Mouse (Mus musculus) neural tube, embryonic 14.5 days (tissue): ENCODE measurements around the gene Phlda3. TPM values are rescaled to one million over a fixed set of nuclear protein-coding genes. Genes with fewer than 3 reads are reported as not detected.

ENCODE experiments used
- ATAC-seq: fragments of 200-750 bp; cut with Nextera tagmentation; 2 replicates; pipeline ENCODE4 v1.8.0; 2017; ENCODE audit warnings: low read depth, mild to moderate bottlenecking, moderate TSS enrichment, moderate library complexity
- H3K27ac ChIP-seq: fragments of 300-500 bp; sonication (generic); 2 replicates; pipeline ENCODE4 v1.5.1; 2014; ENCODE audit warnings: low read depth, mild to moderate bottlenecking, control low read depth, low read length, moderate library complexity, mixed read lengths
- H3K27me3 ChIP-seq: fragments of 300-500 bp; sonication (generic); 2 replicates; pipeline ENCODE4 v1.6.1; 2014; ENCODE audit warnings: low read length; ENCODE audit not compliant: control insufficient read depth, insufficient read depth
- H3K36me3 ChIP-seq: fragments of 300-500 bp; sonication (generic); 2 replicates; pipeline ENCODE4 v1.6.1; 2014; ENCODE audit warnings: low read length, mixed read lengths; ENCODE audit not compliant: control insufficient read depth, insufficient read depth
- H3K4me1 ChIP-seq: fragments of 300-500 bp; sonication (generic); 2 replicates; pipeline ENCODE4 v1.6.1; 2014; ENCODE audit warnings: low read length; ENCODE audit not compliant: control insufficient read depth, insufficient read depth
- H3K4me2 ChIP-seq: fragments of 300-500 bp; sonication (generic); 2 replicates; pipeline ENCODE4 v1.6.1; 2014; ENCODE audit warnings: mild to moderate bottlenecking, low read depth, low read length, control low read depth
- H3K4me3 ChIP-seq: fragments of 300-500 bp; sonication (generic); 2 replicates; pipeline ENCODE4 v1.5.1; 2014; ENCODE audit warnings: low read depth, low read length, control low read depth, mixed read lengths
- H3K9ac ChIP-seq: fragments of 300-500 bp; sonication (generic); replicated peaks from 2 replicates; pipeline ENCODE4 v1.6.1; 2014; ENCODE audit warnings: low read depth, mild to moderate bottlenecking, control low read depth, low read length, mixed read lengths
- H3K9me3 ChIP-seq: fragments of 300-500 bp; sonication (generic); 2 replicates; pipeline ENCODE4 v1.6.1; 2016; ENCODE audit warnings: low read length; ENCODE audit not compliant: control insufficient read depth
- WGBS: fragments of 180-500 bp; shearing (Covaris S2); extraction: QIAGEN DNeasy Blood & Tissue Kit; methylation state at CpG from one replicate; pipeline ENCODE4 v1.1.7; 2014; 5-methylcytosine and 5-hydroxymethylcytosine counted together
- polyA plus RNA-seq: library from polyadenylated mRNA; unstranded; fragments of >200 nt; fragmentation: Nextera tagmentation; extraction: Ambion mirVana; gene quantifications from 2 replicates; pipeline ENCODE4 v1.2.1, GENCODE M21; 2014

Phlda3 gene
- polyA plus RNA-seq, 1 experiment from 2014 or later: 40.2 TPM

- no peak overlapping the region for H3K4me2 ChIP-seq
- ATAC-seq: peak; percentile 99
- H3K4me1 ChIP-seq: no peaks in the 10 kb centered on the region
- H3K27ac ChIP-seq: no peak overlapping the region
- WGBS: 12% methylated on average over 10 of the region's 10 CpGs
- H3K4me3 ChIP-seq: no peak overlapping the region
- no peaks in the 10 kb centered on the region for H3K9me3 ChIP-seq
- H3K9ac ChIP-seq: no peak overlapping the region
- no peaks in the 10 kb centered on the region for H3K36me3 ChIP-seq
- no peaks in the 10 kb centered on the region for H3K27me3 ChIP-seq
Measured at GRCm38 (mm10) chr1:135752737-135753348, 13.1 kb upstream of the Phlda3 start.

GRCm38 (mm10) chr1:135755287-135755686 lies 10.6 kb upstream of the Phlda3 start:
- no peaks in the 10 kb centered on the region for H3K27me3 ChIP-seq
- H3K36me3 ChIP-seq: no peaks in the 10 kb centered on the region
- WGBS: 73% methylated on average over 9 of the region's 9 CpGs
- no peak overlapping the region for H3K27ac ChIP-seq
- H3K9me3 ChIP-seq: no peaks in the 10 kb centered on the region
- ATAC-seq: no peak
- H3K4me2 ChIP-seq: no peak overlapping the region
- H3K4me1 ChIP-seq: no peaks in the 10 kb centered on the region
- no peak overlapping the region for H3K9ac ChIP-seq
- no peak overlapping the region for H3K4me3 ChIP-seq

- H3K9me3 ChIP-seq: no peaks in the 10 kb centered on the region
- no peak overlapping the region for H3K27ac ChIP-seq
- 95% methylated on average over 3 of the region's 3 CpGs for WGBS
- no peak overlapping the region for H3K4me2 ChIP-seq
- no peak overlapping the region for H3K4me3 ChIP-seq
- H3K27me3 ChIP-seq: no peaks in the 10 kb centered on the region
- no peaks in the 10 kb centered on the region for H3K4me1 ChIP-seq
- ATAC-seq: no peak
- H3K36me3 ChIP-seq: no peaks in the 10 kb centered on the region
- H3K9ac ChIP-seq: no peak overlapping the region
Measured at GRCm38 (mm10) chr1:135755913-135756312, 10.0 kb upstream of the Phlda3 start.

GRCm38 (mm10) chr1:135757287-135757686 lies 8.6 kb upstream of the Phlda3 start:
- H3K4me2 ChIP-seq: no peak overlapping the region
- H3K9ac ChIP-seq: no peak overlapping the region
- H3K4me1 ChIP-seq: no peaks in the 10 kb centered on the region
- no peak for ATAC-seq
- no peak overlapping the region for H3K4me3 ChIP-seq
- 77% methylated on average over 8 of the region's 8 CpGs for WGBS
- no peaks in the 10 kb centered on the region for H3K27me3 ChIP-seq
- no peaks in the 10 kb centered on the region for H3K36me3 ChIP-seq
- H3K27ac ChIP-seq: no peak overlapping the region
- no peaks in the 10 kb centered on the region for H3K9me3 ChIP-seq

GRCm38 (mm10) chr1:135759685-135760084 lies 6.2 kb upstream of the Phlda3 start:
- Histone ChIP-seq H3K4me2 (no peak overlapping the region), H3K4me3 (no peak overlapping the region), H3K9ac (no peak overlapping the region), H3K9me3 (no peaks in the 10 kb centered on the region), H3K27me3 (no peaks in the 10 kb centered on the region), H3K4me1 (no peaks in the 10 kb centered on the region), H3K27ac (no peak overlapping the region), H3K36me3 (no peaks in the 10 kb centered on the region)
- no peak for ATAC-seq
- WGBS: 33% methylated on average over 4 of the region's 4 CpGs

GRCm38 (mm10) chr1:135760216-135760615 lies 5.7 kb upstream of the Phlda3 start:
- ATAC-seq: no peak
- no peaks in the 10 kb centered on the region for H3K4me1 ChIP-seq
- H3K9ac ChIP-seq: no peak overlapping the region
- H3K27ac ChIP-seq: no peak overlapping the region
- H3K4me3 ChIP-seq: no peak overlapping the region
- H3K9me3 ChIP-seq: no peaks in the 10 kb centered on the region
- WGBS: 81% methylated on average over 8 of the region's 8 CpGs
- no peaks in the 10 kb centered on the region for H3K27me3 ChIP-seq
- no peak overlapping the region for H3K4me2 ChIP-seq
- H3K36me3 ChIP-seq: no peaks in the 10 kb centered on the region

- H3K4me3 ChIP-seq: no peak overlapping the region
- ATAC-seq: no peak
- no peaks in the 10 kb centered on the region for H3K9me3 ChIP-seq
- no peak overlapping the region for H3K4me2 ChIP-seq
- peaks cover 2% of the 10 kb centered on the region for H3K4me1 ChIP-seq
- H3K9ac ChIP-seq: no peak overlapping the region
- 90% methylated on average over 5 of the region's 5 CpGs for WGBS
- no peak overlapping the region for H3K27ac ChIP-seq
- no peaks in the 10 kb centered on the region; the same call in 1 of the 2 replicates for H3K27me3 ChIP-seq
- H3K36me3 ChIP-seq: no peaks in the 10 kb centered on the region
Measured at GRCm38 (mm10) chr1:135761728-135762127, 4.2 kb upstream of the Phlda3 start.

GRCm38 (mm10) chr1:135763503-135764205 lies 2.3 kb upstream of the Phlda3 start:
- Histone ChIP-seq H3K9me3 (no peaks in the 10 kb centered on the region), H3K36me3 (no peaks in the 10 kb centered on the region), H3K4me2 (no peak overlapping the region), H3K4me1 (peaks cover 8% of the 10 kb centered on the region), H3K4me3 (no peak overlapping the region), H3K27me3 (no peaks in the 10 kb centered on the region; the same call in 1 of the 2 replicates), H3K27ac (no peak overlapping the region), H3K9ac (no peak overlapping the region)
- ATAC-seq: no peak
- WGBS: 82% methylated on average over 9 of the region's 9 CpGs

- H3K9ac ChIP-seq: no peak overlapping the region
- no peaks in the 10 kb centered on the region for H3K9me3 ChIP-seq
- H3K36me3 ChIP-seq: no peaks in the 10 kb centered on the region
- 88% methylated on average over 2 of the region's 2 CpGs for WGBS
- peaks cover 8% of the 10 kb centered on the region for H3K4me1 ChIP-seq
- no peak for ATAC-seq
- no peak overlapping the region for H3K4me2 ChIP-seq
- H3K4me3 ChIP-seq: no peak overlapping the region
- no peaks in the 10 kb centered on the region; the same call in 1 of the 2 replicates for H3K27me3 ChIP-seq
- H3K27ac ChIP-seq: no peak overlapping the region
Measured at GRCm38 (mm10) chr1:135764206-135764528, 1.8 kb upstream of the Phlda3 start.
